Mouse (Mus musculus) leukemia stem cell, adult 10-12 weeks (primary cell): ENCODE measurements around the gene Fam90a1a. TPM values are rescaled to one million over a fixed set of nuclear protein-coding genes. Genes with fewer than 3 reads are reported as not detected.

Experiments used
- polyA plus RNA-seq: library from polyadenylated mRNA; stranded (reverse); fragments of >175 nt; gene quantifications from 2 replicates; pipeline ENCODE4 v1.2.3, GENCODE M21; 2012; ENCODE audit warnings: low replicate concordance

Fam90a1a gene
- polyA plus RNA-seq, result not detected in 2 replicates

GRCm38 (mm10) chr8:21958414-21958813, at the start of gene Fam90a1a:
Fam90a1a (plus strand) TSS chr8:21958714.

GRCm38 (mm10) chr8:21932610-21933009, 25.9 kb upstream of the Fam90a1a start, which contains the start of gene Defb15:
Defb15 (minus strand) TSS chr8:21932710.

GRCm38 (mm10) chr8:21938052-21938451, 20.5 kb upstream of the Fam90a1a start, which contains the start of gene Defb35:
Defb35 (plus strand) TSS chr8:21938352.

GRCm38 (mm10) chr8:21946462-21946861, 12.1 kb upstream of the Fam90a1a start, which contains the start of gene Defb13:
Defb13 (plus strand) TSS chr8:21946762.

GRCm38 (mm10) chr8:21969475-21969874, 11.0 kb downstream of the Fam90a1a start, which contains the start of gene Ccdc70:
Ccdc70 (plus strand) TSS chr8:21969775.

Other genes starting within 250 kb of the Fam90a1a start
- gene Defa24, start 224.2 kb upstream of the Fam90a1a start, polyA plus RNA-seq, result not detected in 2 replicates
- gene Defb50, start 135.2 kb upstream of the Fam90a1a start, polyA plus RNA-seq, result not detected in 2 replicates
- gene Defb2, start 118.8 kb upstream of the Fam90a1a start, polyA plus RNA-seq, result not detected in 2 replicates
- gene Defb10, start 99.8 kb upstream of the Fam90a1a start, polyA plus RNA-seq, result not detected in 2 replicates
- not detected in 2 replicates for gene Defb9, start 73.3 kb upstream of the Fam90a1a start, polyA plus RNA-seq
- not detected in 2 replicates for gene Defb11, start 52.3 kb upstream of the Fam90a1a start, polyA plus RNA-seq
- gene Defb15, start 26.0 kb upstream of the Fam90a1a start, polyA plus RNA-seq, result not detected in 2 replicates
- gene Defb35, start 20.4 kb upstream of the Fam90a1a start, polyA plus RNA-seq, result not detected in 2 replicates
- gene Defb13, start 12.0 kb upstream of the Fam90a1a start, polyA plus RNA-seq, result not detected in 2 replicates
- gene Ccdc70, start 11.1 kb downstream of the Fam90a1a start, polyA plus RNA-seq, result not detected in 2 replicates
- 27.6 and 40.3 TPM in 2 replicates for gene Atp7b, start 101.6 kb downstream of the Fam90a1a start, polyA plus RNA-seq
- 0.28 and 1.3 TPM in 2 replicates for gene Alg11, start 102.0 kb downstream of the Fam90a1a start, polyA plus RNA-seq
- gene Nek5, start 166.3 kb downstream of the Fam90a1a start, polyA plus RNA-seq, result not detected in 2 replicates
- gene Nek3, start 207.7 kb downstream of the Fam90a1a start, polyA plus RNA-seq, result 1.0 and 2.4 TPM in 2 replicates
- 6.8 and 7.4 TPM in 2 replicates for gene Ckap2, start 227.1 kb downstream of the Fam90a1a start, polyA plus RNA-seq
- 3.2 and 4.8 TPM in 2 replicates for gene Vps36, start 234.1 kb downstream of the Fam90a1a start, polyA plus RNA-seq